Mouse (Mus musculus) limb, embryonic 14.5 days (tissue): ENCODE data around the gene Pkig. TPM values are rescaled to one million over a fixed set of nuclear protein-coding genes. Genes with fewer than 3 reads are reported as not detected.

Experiments
- ATAC-seq: fragments of 200-750 bp; cut with Nextera tagmentation; 2 replicates; pipeline ENCODE4 v1.8.0; 2017; ENCODE audit warnings: low read depth, moderate number of reproducible peaks, moderate TSS enrichment; ENCODE audit not compliant: low FRiP score
- DNase-seq: peaks from one replicate; pipeline ENCODE4 v3.0.0-alpha.2; 2015; ENCODE audit warnings: low spot score
- H3K27ac ChIP-seq: fragments of 300-500 bp; sonication (generic); replicated peaks from 2 replicates; pipeline ENCODE4 v1.5.1; 2014; ENCODE audit warnings: low read depth, mild to moderate bottlenecking, low read length, moderate library complexity, mixed read lengths
- H3K27me3 ChIP-seq: fragments of 300-500 bp; sonication (generic); 2 replicates; pipeline ENCODE4 v1.6.1; 2014; ENCODE audit warnings: low read length, mixed read lengths; ENCODE audit not compliant: control insufficient read depth, insufficient read depth
- H3K36me3 ChIP-seq: fragments of 300-500 bp; sonication (generic); 2 replicates; pipeline ENCODE4 v1.6.1; 2014; ENCODE audit warnings: mild to moderate bottlenecking, low read length, moderate library complexity, mixed read lengths; ENCODE audit not compliant: control insufficient read depth, insufficient read depth
- H3K4me1 ChIP-seq: fragments of 300-500 bp; sonication (generic); 2 replicates; pipeline ENCODE4 v1.6.1; 2014; ENCODE audit warnings: antibody characterized with exemption, low read length, mixed read lengths; ENCODE audit not compliant: control insufficient read depth, insufficient read depth
- H3K4me2 ChIP-seq: fragments of 300-500 bp; sonication (generic); replicated peaks from 2 replicates; pipeline ENCODE4 v1.6.1; 2014; ENCODE audit warnings: low read depth, mild to moderate bottlenecking, low read length, moderate library complexity; ENCODE audit not compliant: severe bottlenecking
- H3K4me3 ChIP-seq: fragments of 300-500 bp; sonication (generic); replicated peaks from 2 replicates; pipeline ENCODE4 v1.5.1; 2014; ENCODE audit warnings: low read length
- H3K9ac ChIP-seq: fragments of 300-500 bp; sonication (generic); 2 replicates; pipeline ENCODE4 v1.6.1; 2014; ENCODE audit warnings: mild to moderate bottlenecking, low read depth, low read length, moderate library complexity; ENCODE audit not compliant: severe bottlenecking
- H3K9me3 ChIP-seq: fragments of 300-500 bp; sonication (generic); 2 replicates; pipeline ENCODE4 v1.6.1; 2016; ENCODE audit warnings: low read length; ENCODE audit not compliant: control insufficient read depth
- POLR2A ChIP-seq: fragments of 200-500 bp; IDR thresholded peaks from 2 replicates; pipeline ENCODE4 v1.8.0; 2012; ENCODE audit warnings: inconsistent platforms, mild to moderate bottlenecking, moderate library complexity, borderline replicate concordance; ENCODE audit not compliant: insufficient read depth, insufficient read length; ENCODE audit errors: extremely low read depth
- WGBS: fragments of 180-500 bp; shearing (Covaris S2); extraction: QIAGEN DNeasy Blood & Tissue Kit; methylation state at CpG from one replicate; pipeline ENCODE4 v1.1.7; 2014; 5-methylcytosine and 5-hydroxymethylcytosine counted together
- polyA plus RNA-seq, 2 experiments: library from polyadenylated mRNA; depleted of rRNA in 1 of 2; stranded (reverse) in 1 of 2; unstranded in 1 of 2; fragments of >200 nt; fragmentation: Nextera tagmentation in 1 of 2; extraction: Ambion mirVana in 1 of 2; gene quantifications; 2 replicates each; pipeline versions ENCODE4 v1.2.1 to v1.2.3; 2012 to 2014

The Pkig gene
- polyA plus RNA-seq, 2 experiments: 76.1 to 133 TPM

- ATAC-seq: no peak
- TF ChIP-seq POLR2A: no peak
- Histone ChIP-seq H3K4me2 (no peak overlapping the region), H3K4me1 (peaks cover 7% of the 10 kb centered on the region; the same call in 1 of the 2 replicates), H3K27me3 (no peaks in the 10 kb centered on the region), H3K4me3 (no peak overlapping the region), H3K36me3 (0 out of 2 replicates have a peak, but pooled peaks cover 4% of the 10 kb centered on the region), H3K9me3 (no peaks in the 10 kb centered on the region), H3K27ac (no peak overlapping the region), H3K9ac (no peak overlapping the region)
- DNase-seq: no peak
- WGBS: 78% methylated on average over 5 of the region's 5 CpGs
These were observed 45.5 kb downstream of the Pkig start for GRCm38 (mm10) chr2:163703599-163704260.

- TF ChIP-seq POLR2A: no peak
- no peaks in the 10 kb centered on the region for H3K9me3 ChIP-seq
- no peak for DNase-seq
- H3K4me3 ChIP-seq: no peak overlapping the region
- no peaks in the 10 kb centered on the region for H3K27me3 ChIP-seq
- H3K36me3 ChIP-seq: 0 out of 2 replicates have a peak, but pooled peaks cover 4% of the 10 kb centered on the region
- H3K27ac ChIP-seq: no peak overlapping the region
- peaks cover 6% of the 10 kb centered on the region for H3K4me1 ChIP-seq
- 89% methylated on average over 5 of the region's 5 CpGs for WGBS
- ATAC-seq: no peak
- no peak overlapping the region for H3K9ac ChIP-seq
- H3K4me2 ChIP-seq: no peak overlapping the region
These were observed 50.1 kb downstream of the Pkig start for GRCm38 (mm10) chr2:163708321-163708720.

- Histone ChIP-seq H3K27me3 (no peaks in the 10 kb centered on the region), H3K27ac (no peak overlapping the region), H3K4me1 (peaks cover 6% of the 10 kb centered on the region), H3K4me3 (no peak overlapping the region), H3K9ac (no peak overlapping the region), H3K9me3 (no peaks in the 10 kb centered on the region), H3K36me3 (0 out of 2 replicates have a peak, but pooled peaks cover 3% of the 10 kb centered on the region), H3K4me2 (no peak overlapping the region)
- ATAC-seq (no peak), DNase-seq (no peak)
- 80% methylated on average over 6 of the region's 6 CpGs for WGBS
- TF ChIP-seq POLR2A: no peak
These were observed 50.6 kb downstream of the Pkig start for GRCm38 (mm10) chr2:163708763-163709250.

GRCm38 (mm10) chr2:163710000-163710399, 51.8 kb downstream of the Pkig start:
- H3K9ac ChIP-seq: no peak overlapping the region
- WGBS: 90% methylated on average over 9 of the region's 9 CpGs
- no peak for ATAC-seq
- no peak overlapping the region for H3K4me2 ChIP-seq
- H3K4me1 ChIP-seq: peaks cover 6% of the 10 kb centered on the region
- no peak for TF ChIP-seq POLR2A
- H3K9me3 ChIP-seq: no peaks in the 10 kb centered on the region
- no peaks in the 10 kb centered on the region for H3K36me3 ChIP-seq
- H3K4me3 ChIP-seq: no peak overlapping the region
- H3K27ac ChIP-seq: no peak overlapping the region
- DNase-seq: no peak
- no peaks in the 10 kb centered on the region for H3K27me3 ChIP-seq

GRCm38 (mm10) chr2:163710606-163711159, 52.5 kb downstream of the Pkig start:
- Histone ChIP-seq H3K27ac (no peak overlapping the region; the same call in 1 of the 2 replicates), H3K9ac (no peak overlapping the region), H3K27me3 (no peaks in the 10 kb centered on the region), H3K4me1 (peaks cover 6% of the 10 kb centered on the region), H3K4me3 (no peak overlapping the region), H3K4me2 (no peak overlapping the region), H3K9me3 (no peaks in the 10 kb centered on the region), H3K36me3 (no peaks in the 10 kb centered on the region)
- TF ChIP-seq POLR2A: no peak
- ATAC-seq: no peak
- no peak for DNase-seq
- 76% methylated on average over 5 of the region's 5 CpGs for WGBS
